Mouse (Mus musculus): ENCODE data around the gene Chst11. TPM values are rescaled to one million over a fixed set of nuclear protein-coding genes. Genes with fewer than 3 reads are reported as not detected.

The Chst11 gene
- total and polyA plus RNA-seq, 3 experiments = 3.1 to 4.5 (median 3.2) TPM

DNA sequence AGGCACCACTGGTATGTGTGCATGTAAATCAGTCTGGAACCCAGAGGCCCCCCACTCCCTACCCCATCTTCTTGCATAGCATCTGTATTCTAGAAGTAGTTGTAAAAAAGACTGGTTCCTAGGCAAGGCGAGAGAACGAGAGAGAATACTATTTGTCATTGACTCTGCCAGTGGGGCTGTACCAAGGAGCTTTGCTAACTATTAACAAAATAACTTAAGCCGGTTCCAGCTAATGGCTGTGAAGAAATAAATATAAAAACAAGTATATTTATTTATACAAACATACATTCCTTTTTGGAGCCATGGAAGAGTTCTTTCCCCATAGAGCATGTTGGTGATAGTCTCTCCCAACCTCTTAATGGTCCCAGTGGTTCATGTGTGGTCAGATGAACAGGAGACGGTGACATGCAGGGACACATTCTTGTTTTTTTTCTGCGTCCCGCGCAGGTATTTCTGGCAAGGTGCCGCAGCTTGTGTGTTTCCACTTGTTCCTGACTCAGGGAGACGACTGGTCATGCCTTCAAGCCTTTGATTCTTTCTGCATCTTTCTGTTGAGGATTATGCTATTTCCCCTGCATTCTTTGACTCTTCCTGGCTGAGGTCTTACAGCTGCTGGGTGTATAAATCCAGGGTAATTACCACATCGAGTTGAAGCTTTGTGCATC lies 68.7 kb downstream of the Chst11 start:
- Histone ChIP-seq H3K36me3 (ENCODE audit: control insufficient read depth, insufficient read depth, low read length) (no peaks in the 10 kb centered on the region), H3K27ac (no peak overlapping the region), H3K9ac (ENCODE audit: low read depth, low read length) (no peak overlapping the region), H3K4me3 (no peak overlapping the region), H3K79me2 (replicated peaks; ENCODE audit: control insufficient read depth, insufficient read depth, low read length) (no peaks in the 10 kb centered on the region), H3K4me1 (ENCODE audit: control insufficient read depth, insufficient read depth, low read length) (peaks cover 3% of the 10 kb centered on the region; the same call in 1 of the 2 replicates), H3K27me3 (ENCODE audit: control insufficient read depth, insufficient read depth, low read length) (no peaks in the 10 kb centered on the region)
- no peak for DNase-seq
- 82% methylated on average over 10 of the region's 10 CpGs for WGBS
- TF ChIP-seq POLR2A (IDR thresholded peaks at IDR 0.05; ENCODE audit: insufficient read depth, low read depth, low read length) = no peak
- no peak for TF ChIP-seq EP300 (IDR thresholded peaks at IDR 0.05; ENCODE audit: insufficient read depth, low read depth, low read length)
- no peak for TF ChIP-seq CTCF (IDR thresholded peaks at IDR 0.05)
- intact Hi-C loops (cut with DNase I) = no loop called here

DNA sequence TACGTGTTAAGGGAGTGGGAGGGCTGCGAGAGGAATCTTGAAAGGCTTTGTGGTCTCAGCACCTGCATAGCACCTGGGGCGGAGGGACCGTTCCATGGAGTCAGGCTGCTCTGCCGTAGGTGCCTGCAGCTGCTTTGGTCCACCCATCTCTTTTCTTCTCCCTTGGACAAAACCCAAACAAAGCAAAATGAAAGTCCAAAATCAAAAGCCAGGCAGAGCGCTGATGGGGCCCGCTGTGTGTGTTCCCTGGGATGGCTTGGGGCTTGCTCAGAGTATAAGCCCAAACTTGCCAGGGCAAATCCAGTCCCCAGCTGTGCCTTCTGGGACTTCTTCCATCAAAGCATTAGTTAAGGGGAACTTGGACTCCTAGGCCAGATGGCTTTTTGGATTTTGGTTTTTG lies 71.0 kb downstream of the Chst11 start:
- no peaks in the 10 kb centered on the region for H3K36me3 ChIP-seq (ENCODE audit: control insufficient read depth, insufficient read depth, low read length)
- H3K9ac ChIP-seq (ENCODE audit: low read depth, low read length) = no peak overlapping the region
- intact Hi-C loops (cut with DNase I) = no loop called here
- peaks cover 9% of the 10 kb centered on the region for H3K4me1 ChIP-seq (ENCODE audit: control insufficient read depth, insufficient read depth, low read length)
- no peak overlapping the region for H3K4me3 ChIP-seq
- TF ChIP-seq CTCF (IDR thresholded peaks at IDR 0.05) = no peak
- no peak for TF ChIP-seq EP300 (IDR thresholded peaks at IDR 0.05; ENCODE audit: insufficient read depth, low read depth, low read length)
- no peak for TF ChIP-seq POLR2A (IDR thresholded peaks at IDR 0.05; ENCODE audit: insufficient read depth, low read depth, low read length)
- no peak overlapping the region for H3K27ac ChIP-seq
- WGBS = 74% methylated on average over 7 of the region's 7 CpGs
- DNase-seq = no peak
- H3K27me3 ChIP-seq (ENCODE audit: control insufficient read depth, insufficient read depth, low read length) = no peaks in the 10 kb centered on the region
- no peaks in the 10 kb centered on the region for H3K79me2 ChIP-seq (replicated peaks; ENCODE audit: control insufficient read depth, insufficient read depth, low read length)

DNA sequence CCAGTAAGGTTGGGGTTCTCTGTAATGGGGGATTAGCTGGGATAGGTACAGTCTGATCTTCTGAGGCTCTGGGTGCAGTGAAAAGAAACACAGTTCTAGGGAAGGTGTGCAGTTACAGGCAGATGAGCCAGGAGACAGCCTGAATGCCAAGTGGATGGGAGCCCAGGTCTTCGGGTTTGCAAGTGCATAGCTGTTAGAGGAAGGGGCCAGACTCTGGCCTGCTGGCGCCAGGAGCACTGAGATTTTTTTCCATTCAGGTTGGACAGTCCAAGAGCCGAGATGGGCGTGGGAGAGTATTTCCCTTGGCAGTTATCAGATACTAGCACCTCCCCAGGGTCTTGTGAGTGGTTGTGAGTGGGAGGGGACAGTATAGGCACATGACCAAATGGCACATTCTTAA lies 71.6 kb downstream of the Chst11 start:
- Histone ChIP-seq H3K36me3 (ENCODE audit: control insufficient read depth, insufficient read depth, low read length) (no peaks in the 10 kb centered on the region), H3K4me3 (no peak overlapping the region), H3K79me2 (replicated peaks; ENCODE audit: control insufficient read depth, insufficient read depth, low read length) (no peaks in the 10 kb centered on the region), H3K27ac (no peak overlapping the region), H3K4me1 (ENCODE audit: control insufficient read depth, insufficient read depth, low read length) (peaks cover 8% of the 10 kb centered on the region), H3K27me3 (ENCODE audit: control insufficient read depth, insufficient read depth, low read length) (no peaks in the 10 kb centered on the region), H3K9ac (ENCODE audit: low read depth, low read length) (no peak overlapping the region)
- WGBS = 53% methylated on average over 4 of the region's 4 CpGs
- intact Hi-C loops (cut with DNase I) = no loop called here
- no peak for DNase-seq
- TF ChIP-seq CTCF (IDR thresholded peaks at IDR 0.05) (no peak), POLR2A (IDR thresholded peaks at IDR 0.05; ENCODE audit: insufficient read depth, low read depth, low read length) (no peak), EP300 (IDR thresholded peaks at IDR 0.05; ENCODE audit: insufficient read depth, low read depth, low read length) (no peak)

DNA sequence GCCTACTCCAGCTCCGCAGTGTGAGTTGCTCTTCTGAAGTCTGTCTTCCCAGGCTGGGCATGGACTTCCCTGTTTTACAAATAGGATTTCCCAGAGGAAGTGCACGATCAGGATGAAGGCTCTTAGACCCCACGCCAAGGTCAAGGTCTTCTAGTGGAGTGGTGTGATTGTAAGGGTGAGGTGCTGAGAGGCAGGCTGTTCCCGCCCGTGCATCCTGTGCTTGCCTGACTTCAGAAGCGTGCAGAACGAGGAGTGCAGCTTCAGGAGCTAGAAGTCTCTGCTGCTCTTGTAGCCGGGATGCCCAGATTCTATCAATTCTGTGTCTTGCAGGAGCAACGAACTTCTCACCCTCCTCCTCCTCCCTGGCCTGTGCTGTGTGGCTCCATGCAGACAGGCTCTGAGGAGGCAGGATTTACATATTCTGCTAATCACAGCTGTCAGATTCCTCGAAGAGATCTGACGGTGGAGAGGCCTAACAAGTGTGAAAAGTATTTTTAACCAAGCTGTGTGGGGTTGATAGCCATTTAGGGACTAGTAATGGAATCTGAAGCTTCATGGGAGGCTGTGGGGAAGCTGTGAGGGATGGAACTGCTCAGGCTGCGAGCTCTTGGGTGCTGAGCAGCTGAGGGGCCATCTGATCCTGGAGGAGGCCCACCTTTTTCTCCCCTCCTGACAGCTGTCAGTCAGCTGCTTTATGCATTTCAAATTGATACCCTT lies 74.9 kb downstream of the Chst11 start:
- no peak overlapping the region for H3K27ac ChIP-seq
- no peak overlapping the region for H3K9ac ChIP-seq (ENCODE audit: low read depth, low read length)
- no peak overlapping the region for H3K4me3 ChIP-seq
- H3K4me1 ChIP-seq (ENCODE audit: control insufficient read depth, insufficient read depth, low read length) = peaks cover 7% of the 10 kb centered on the region
- WGBS = 28% methylated on average over 12 of the region's 12 CpGs
- TF ChIP-seq CTCF (IDR thresholded peaks at IDR 0.05) (no peak), POLR2A (IDR thresholded peaks at IDR 0.05; ENCODE audit: insufficient read depth, low read depth, low read length) (no peak), EP300 (IDR thresholded peaks at IDR 0.05; ENCODE audit: insufficient read depth, low read depth, low read length) (no peak)
- DNase-seq = no peak
- H3K27me3 ChIP-seq (ENCODE audit: control insufficient read depth, insufficient read depth, low read length) = no peaks in the 10 kb centered on the region
- H3K79me2 ChIP-seq (replicated peaks; ENCODE audit: control insufficient read depth, insufficient read depth, low read length) = no peaks in the 10 kb centered on the region
- H3K36me3 ChIP-seq (ENCODE audit: control insufficient read depth, insufficient read depth, low read length) = no peaks in the 10 kb centered on the region
- intact Hi-C loops (cut with DNase I) = no loop called here

DNA sequence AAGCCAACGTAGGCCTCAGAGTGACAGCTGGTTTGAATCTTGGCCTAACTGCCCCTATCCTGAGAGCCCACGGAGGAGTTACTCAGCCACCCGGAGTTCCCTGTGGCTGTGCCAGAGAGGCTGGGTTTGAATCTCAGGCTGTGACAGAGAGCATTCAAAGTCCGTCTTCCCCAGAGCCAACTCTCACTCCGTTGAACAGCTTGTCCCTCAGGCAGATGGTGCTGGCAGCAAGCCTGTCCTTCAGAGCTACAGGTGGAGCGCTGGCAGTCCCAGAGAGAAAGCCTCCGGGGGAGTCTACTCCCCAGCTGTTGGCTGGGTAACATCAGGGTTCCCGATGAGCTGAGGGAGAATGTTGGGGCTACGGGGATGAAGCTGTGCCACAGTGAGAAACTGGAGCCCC lies 77.0 kb downstream of the Chst11 start:
- Histone ChIP-seq H3K4me3 (no peak overlapping the region), H3K79me2 (replicated peaks; ENCODE audit: control insufficient read depth, insufficient read depth, low read length) (no peaks in the 10 kb centered on the region), H3K9ac (ENCODE audit: low read depth, low read length) (no peak overlapping the region), H3K27ac (no peak overlapping the region), H3K36me3 (ENCODE audit: control insufficient read depth, insufficient read depth, low read length) (no peaks in the 10 kb centered on the region), H3K27me3 (ENCODE audit: control insufficient read depth, insufficient read depth, low read length) (no peaks in the 10 kb centered on the region), H3K4me1 (ENCODE audit: control insufficient read depth, insufficient read depth, low read length) (peaks cover 7% of the 10 kb centered on the region)
- peak; percentile 45 to 48 for DNase-seq
- WGBS = 62% methylated on average over 9 of the region's 9 CpGs
- intact Hi-C loops (cut with DNase I) = no loop called here
- no peak for TF ChIP-seq POLR2A (IDR thresholded peaks at IDR 0.05; ENCODE audit: insufficient read depth, low read depth, low read length)

DNA sequence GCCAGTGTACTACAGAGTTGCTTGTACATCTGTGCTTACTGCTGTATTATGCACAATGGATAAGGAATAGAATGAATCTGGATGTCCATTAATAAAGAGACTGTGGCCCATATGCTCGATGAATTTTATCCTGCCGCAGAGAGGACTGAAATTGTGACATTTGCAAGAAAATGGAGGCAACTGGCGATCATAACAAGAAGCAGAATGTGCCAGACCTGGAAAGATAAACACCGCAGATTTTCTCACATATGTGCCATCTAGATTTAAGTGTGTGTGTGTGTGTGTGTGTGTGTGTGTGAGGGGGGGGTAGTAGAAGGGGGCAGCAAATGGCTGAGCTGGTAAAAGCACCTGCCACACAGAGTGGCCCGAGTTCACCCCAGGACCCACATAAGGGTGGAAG lies 79.5 kb downstream of the Chst11 start:
- intact Hi-C loops (cut with DNase I) = no loop called here
- WGBS = 95% methylated on average over 5 of the region's 5 CpGs
- no peaks in the 10 kb centered on the region for H3K79me2 ChIP-seq (replicated peaks; ENCODE audit: control insufficient read depth, insufficient read depth, low read length)
- H3K27ac ChIP-seq = no peak overlapping the region
- H3K27me3 ChIP-seq (ENCODE audit: control insufficient read depth, insufficient read depth, low read length) = no peaks in the 10 kb centered on the region
- TF ChIP-seq CTCF (IDR thresholded peaks at IDR 0.05) (no peak), POLR2A (IDR thresholded peaks at IDR 0.05; ENCODE audit: insufficient read depth, low read depth, low read length) (no peak), EP300 (IDR thresholded peaks at IDR 0.05; ENCODE audit: insufficient read depth, low read depth, low read length) (no peak)
- no peak overlapping the region for H3K9ac ChIP-seq (ENCODE audit: low read depth, low read length)
- H3K4me1 ChIP-seq (ENCODE audit: control insufficient read depth, insufficient read depth, low read length) = peaks cover 10% of the 10 kb centered on the region
- DNase-seq = no peak
- no peaks in the 10 kb centered on the region for H3K36me3 ChIP-seq (ENCODE audit: control insufficient read depth, insufficient read depth, low read length)
- H3K4me3 ChIP-seq = no peak overlapping the region
